Mouse (Mus musculus) thymus, adult 2 months (tissue): Measurements from ENCODE around the gene Whrn.

Experiments used
- CTCF ChIP-seq: fragments of 200-500 bp; IDR thresholded peaks from 2 replicates; pipeline ENCODE4 v1.5.1; 2012; ENCODE audit warnings: mild to moderate bottlenecking, control low read depth, low read length, moderate library complexity, borderline replicate concordance; ENCODE audit not compliant: control insufficient read depth, poor library complexity, insufficient read depth; ENCODE audit errors: extremely low read depth
- POLR2A ChIP-seq: fragments of 200-500 bp; IDR thresholded peaks from 2 replicates; pipeline ENCODE4 v1.6.1; 2012; ENCODE audit warnings: mild to moderate bottlenecking, low read length, control low read depth, moderate library complexity; ENCODE audit not compliant: control insufficient read depth, poor library complexity, insufficient read depth; ENCODE audit errors: extremely low read depth

GRCm38 (mm10) chr4:63377483-63377882, 118.3 kb downstream of the Whrn start:
- TF ChIP-seq CTCF (peak; percentile 32; the same call in 1 of the 2 replicates), POLR2A (no peak)
